Mouse (Mus musculus): Measurements from ENCODE around the gene Gja4.

The Gja4 gene

DNA sequence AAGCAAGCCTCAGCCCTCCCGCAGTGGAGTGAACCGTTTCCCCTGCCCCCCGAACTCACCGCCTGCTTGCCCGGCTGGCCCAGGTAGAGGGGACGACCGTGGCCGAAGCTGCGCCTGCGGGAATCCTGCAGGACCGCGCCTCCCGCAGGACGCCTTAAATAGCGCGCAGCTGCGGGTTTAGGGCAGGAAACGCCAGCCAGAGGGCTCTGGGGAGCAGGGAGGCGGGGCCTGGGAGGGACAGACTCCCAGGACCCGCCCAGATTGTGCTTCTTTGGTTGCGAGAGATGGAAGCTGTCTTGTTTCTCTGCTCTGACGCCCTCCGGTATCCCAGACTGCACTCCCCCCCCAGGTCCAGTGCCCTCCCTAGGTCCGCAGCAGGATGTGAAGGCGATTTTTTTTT lies at the start of gene Gja4:
TSS of gene Gja4 (minus strand) at position 179 of the 400 bp plus-strand sequence.
- peak; percentile 49 for DNase-seq (ENCODE audit: low read depth)

DNA sequence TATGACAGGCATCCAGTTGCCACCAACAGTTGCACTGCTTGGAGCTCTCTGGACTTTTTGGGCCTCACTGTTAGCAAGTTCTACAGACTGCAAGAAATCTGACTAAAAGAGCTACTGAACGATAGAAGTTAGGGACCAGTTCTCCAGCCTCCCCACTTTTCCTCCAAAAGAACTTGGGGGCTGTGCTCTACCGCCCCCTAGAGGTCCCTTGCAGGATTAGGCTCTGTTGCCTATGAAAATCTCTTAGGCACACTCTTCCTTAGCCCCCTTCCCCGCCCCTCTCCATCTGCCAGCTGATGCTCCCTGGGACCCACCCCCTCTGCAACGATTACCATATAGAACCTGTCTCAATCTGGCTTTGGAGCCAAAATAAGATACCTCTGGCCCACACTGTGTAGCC lies 49.5 kb upstream of the Gja4 start:
- peak; percentile 12 for DNase-seq (ENCODE audit: low read depth)

DNA sequence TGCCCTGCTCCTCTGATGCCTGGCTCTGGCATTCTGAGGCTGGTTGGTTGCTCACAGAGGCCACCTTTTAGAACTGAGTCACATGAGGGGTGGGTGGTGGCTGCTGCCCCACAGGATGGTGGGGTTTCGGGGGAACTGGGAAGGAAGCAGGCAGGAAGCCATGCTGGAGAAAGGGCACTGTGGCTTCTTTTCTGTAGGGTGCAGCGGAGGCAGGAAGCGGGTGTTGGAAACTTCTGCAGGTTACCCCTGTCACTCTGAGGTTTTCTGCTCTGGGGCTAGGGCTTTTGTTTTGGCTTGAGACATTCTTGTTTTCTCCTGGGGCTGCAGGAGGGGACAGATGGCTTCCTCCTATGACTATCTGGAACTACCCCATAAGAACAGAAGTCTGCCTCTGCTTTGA lies 48.7 kb upstream of the Gja4 start:
- DNase-seq (ENCODE audit: low read depth), result no peak

DNA sequence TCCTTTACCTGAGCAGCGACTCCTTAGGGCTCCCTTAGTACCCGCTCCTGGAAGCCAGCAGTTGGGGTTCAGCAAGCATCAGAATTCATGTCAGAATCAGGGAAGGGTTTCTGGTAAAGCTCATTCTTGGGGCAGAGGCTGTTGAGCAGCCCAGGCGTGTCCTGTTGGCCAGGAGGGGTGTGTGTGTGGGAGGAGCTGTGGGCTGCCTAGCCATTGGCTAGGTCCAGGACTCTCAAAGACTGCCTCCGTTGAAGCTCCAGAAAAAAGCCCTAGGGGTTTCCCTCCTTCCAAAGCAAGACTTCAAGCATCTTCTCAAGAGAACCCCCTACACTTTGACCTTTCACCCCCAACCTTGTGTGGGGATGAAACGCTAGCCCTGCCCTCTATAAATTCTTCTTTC lies 44.2 kb upstream of the Gja4 start, which contains the start of gene Gjb5:
TSS of gene Gjb5 (minus strand) at position 164 of the 400 bp plus-strand sequence.
- no peak for DNase-seq (ENCODE audit: low read depth)

DNA sequence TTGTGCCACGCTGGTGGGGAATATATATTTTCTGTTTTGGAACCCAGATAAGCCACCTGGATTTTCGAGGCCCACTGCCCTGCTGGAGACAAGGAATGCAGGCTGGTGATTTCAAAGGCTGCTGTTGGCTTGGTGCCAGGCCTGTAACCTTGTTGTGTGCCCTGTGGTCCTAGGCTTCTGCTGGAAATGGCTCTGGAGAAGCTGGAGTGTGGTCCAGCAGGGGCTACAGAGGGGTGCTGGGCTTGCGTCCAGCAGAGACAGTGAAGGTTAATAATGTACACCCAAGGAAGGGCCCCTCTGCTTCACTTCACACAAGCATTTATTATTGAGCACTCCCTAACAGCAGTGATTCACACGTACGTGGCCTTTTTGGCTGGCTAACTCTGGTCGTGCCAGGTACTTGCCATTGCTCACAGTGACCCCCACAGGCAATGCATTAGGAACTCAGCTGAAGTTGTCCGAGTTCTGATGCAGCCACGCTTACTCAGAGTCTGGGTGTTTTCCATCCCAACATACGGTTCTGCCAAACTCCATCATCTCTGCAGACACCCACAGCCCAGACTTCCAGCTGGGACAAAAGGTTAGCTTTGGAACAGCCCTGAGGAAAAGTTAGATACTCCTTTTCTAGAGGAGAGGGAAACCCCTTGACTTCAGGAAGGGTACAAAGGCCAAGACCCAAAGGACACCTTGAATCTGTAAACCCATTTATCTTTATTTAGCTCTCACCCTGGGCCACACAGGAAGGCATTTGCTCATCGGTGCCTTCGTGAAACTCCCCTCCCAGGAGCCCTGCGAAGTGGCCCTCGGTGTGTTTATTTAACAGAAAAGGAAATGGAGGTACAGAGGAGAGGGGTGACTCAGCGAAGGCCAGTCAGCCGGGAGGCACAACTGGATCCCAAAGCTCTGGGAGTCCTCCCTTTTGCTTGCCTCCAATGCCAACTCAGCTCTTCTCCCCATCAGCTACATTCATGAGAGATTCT lies 41.0 kb upstream of the Gja4 start:
- no peak for DNase-seq (ENCODE audit: low read depth)

DNA sequence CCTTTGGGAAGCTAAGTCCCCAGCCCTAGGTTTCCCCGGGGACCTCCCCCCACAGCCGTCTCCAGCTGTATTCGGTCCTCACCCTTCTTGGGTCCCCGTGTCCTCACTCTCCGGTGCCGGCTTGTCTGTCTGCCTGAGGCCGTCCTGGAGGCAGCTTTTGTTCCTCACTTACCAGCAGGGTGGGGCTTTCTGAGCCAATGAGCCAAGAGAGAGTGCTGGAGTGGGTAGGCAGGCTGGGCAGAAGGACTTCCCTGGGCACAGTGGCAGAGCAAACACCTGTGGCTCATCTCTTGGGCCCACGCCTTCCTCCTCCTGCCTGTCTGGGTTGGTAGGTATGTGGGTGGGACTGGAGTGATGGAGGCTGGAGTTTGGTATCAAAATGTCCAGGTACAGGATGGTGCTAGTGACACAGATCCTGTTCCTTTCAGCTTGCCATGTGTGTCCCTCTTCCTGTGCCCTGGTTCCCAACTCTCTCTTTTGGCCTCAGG lies 40.2 kb upstream of the Gja4 start, which contains the start of gene Gjb4:
TSS of gene Gjb4 (minus strand) at position 131 of the 488 bp plus-strand sequence.
- no peak for DNase-seq (ENCODE audit: low read depth)

DNA sequence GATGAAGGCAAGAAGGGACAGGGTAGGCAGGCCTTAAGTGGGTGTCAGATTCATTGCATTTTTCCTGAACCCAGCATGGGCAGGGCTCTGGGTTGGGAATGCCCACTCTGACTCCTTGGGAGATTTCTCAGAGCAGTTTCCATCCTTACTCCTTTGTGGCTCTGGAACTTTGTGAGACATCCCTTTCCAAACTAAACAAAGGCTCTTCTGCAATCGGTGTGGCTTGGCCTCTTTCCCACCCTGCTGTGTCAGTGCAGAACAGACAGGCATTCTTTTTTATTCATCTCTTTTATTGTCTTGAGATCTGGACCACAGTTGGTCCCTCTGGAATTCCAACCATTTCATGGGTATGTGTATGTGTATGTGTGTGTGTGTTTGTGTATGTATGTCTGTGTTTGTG lies 38.8 kb upstream of the Gja4 start:
- DNase-seq (ENCODE audit: low read depth), result no peak

DNA sequence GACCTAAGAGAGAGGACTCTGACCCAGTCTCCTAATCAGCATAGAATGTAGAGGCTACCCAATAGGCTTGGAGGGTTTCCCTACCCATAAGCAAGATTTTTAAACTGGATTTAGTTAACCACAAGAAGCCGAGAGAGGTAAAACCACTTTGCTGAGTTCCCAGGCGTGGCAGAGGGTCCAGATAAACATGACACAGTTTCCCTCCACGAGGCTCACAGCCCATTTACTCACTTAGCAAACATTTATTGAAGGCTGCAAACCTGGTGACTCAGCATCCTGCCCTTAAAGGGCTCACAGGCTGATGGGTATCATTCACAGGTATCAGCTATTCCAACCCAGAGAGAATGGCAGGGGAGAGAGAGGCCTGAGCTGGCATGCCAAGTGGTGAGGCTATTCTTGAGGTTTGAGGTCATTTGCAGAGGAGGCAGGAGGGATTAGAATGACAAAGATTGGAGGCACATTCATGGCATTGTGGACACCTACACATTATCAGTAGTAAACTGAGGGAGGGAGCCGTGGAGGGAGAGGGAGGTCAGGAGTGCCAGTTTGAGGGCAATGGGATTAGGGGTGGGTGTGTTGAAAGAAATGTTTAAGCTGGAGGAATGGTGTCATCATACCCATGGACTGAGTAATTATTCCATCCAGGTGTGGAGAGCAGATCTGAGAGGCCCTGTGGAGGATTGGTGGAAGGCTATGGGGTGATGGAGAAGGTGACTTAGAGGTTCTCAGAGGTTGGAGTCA lies 35.9 kb upstream of the Gja4 start:
- no peak for DNase-seq (ENCODE audit: low read depth)

DNA sequence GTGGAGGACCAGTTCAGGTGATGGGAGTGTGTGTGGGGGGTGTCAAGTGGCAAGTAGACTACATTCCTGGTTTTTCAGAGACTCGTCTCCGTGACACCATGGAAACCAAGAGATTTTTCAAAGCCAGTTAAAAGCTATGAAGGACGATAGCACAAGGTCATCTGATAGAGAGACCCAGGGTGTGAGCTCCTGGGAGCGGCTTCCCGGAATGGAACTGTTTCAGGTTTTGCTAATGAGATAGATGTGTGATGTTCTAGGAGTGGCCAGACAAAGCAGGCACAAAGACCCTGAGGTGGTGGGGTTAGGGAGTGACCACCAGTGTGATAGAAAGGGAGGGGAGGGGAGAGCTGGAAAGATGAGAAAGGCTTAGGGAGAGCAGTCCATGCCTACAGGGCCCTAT lies 31.2 kb upstream of the Gja4 start:
- no peak for DNase-seq (ENCODE audit: low read depth)

DNA sequence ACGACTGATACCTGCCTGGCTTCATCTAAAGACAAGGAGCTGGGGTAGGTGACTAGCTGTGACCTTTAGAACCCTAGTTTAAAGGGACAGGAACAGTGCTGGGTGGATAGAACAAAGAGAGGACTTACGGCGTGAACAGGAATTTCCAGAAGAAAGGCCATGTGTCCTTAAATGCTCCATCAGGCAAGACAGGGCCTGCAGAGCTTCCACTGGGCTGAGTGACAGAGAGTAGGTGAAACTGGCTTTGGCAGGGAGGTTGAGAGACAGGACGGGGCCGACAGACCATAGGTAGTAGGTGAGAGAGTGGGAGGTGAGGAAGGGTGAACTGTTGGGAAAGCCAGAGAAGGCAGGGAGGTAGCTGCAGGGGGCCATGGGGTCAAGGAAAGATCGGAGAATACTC lies 27.5 kb upstream of the Gja4 start:
- DNase-seq (ENCODE audit: low read depth), result no peak

DNA sequence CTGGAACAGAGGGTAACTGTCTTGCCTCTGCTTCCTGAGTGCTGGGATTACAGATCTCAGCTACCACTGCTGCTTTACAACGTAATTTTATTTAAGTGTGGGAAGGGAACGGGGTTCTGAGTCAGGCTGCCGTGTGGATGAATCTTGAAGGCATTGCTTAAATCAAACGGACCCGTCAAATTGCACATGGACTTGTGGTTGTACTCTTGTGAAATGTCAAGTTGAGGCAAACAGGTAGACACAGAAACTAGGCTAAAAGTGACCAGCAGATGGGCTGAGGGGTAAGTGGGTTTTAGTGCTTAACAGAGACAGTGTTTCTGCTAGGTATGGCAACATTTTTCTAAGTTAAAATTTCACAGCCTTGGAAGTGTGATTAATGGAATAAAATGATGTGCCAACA lies 23.8 kb upstream of the Gja4 start:
- no peak for DNase-seq (ENCODE audit: low read depth)

DNA sequence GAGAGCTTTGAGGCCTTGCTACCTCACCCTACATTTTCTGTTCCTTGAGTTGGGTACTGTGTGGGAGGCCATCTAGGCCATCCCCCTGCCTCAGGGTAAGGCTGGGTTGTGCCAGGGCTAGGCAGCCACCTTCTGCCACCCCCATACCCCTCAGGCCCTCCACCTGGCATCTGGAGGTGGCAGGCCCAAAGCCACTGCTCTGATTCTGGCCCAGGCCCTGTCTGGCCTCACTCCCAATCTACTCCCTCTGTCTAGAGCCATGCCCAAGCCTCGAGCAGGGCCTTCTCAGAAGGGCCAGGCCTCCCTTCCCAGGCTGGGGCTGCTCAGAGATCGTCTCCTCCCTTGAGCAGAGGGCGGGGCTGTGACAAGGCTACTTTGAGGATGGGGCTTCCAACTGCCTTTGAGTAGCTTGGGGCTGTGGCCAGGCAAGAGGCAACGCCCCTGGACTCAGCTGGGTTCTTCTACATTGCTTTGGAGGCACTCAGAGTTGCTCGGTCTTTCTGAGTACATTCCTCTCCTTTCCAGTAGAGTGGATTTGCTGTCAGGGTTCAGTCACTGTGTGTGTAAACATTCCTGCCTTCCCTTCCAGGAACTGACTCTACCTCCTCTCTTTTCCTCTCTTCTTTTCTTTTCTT lies 21.1 kb upstream of the Gja4 start:
- no peak for DNase-seq (ENCODE audit: low read depth)

DNA sequence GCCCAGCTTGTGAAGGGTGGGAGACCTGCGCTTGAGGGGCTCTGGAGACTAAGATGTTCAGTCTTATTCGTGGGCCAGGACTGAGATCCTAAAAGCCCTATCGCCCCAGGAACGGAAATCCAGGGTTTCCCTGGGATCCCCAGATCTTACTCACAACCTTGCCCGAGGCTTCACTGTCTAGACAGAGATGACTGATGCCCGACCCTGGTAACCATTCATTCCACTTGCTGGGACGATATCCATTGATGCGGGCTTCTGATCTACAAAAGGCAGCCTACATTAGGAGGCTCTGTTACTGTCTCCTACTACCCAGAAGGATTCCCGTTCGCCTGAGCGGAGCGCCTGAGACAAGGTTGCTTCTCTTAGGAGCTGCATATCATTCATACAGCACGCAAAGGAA lies 17.3 kb upstream of the Gja4 start:
- no peak for DNase-seq (ENCODE audit: low read depth)

DNA sequence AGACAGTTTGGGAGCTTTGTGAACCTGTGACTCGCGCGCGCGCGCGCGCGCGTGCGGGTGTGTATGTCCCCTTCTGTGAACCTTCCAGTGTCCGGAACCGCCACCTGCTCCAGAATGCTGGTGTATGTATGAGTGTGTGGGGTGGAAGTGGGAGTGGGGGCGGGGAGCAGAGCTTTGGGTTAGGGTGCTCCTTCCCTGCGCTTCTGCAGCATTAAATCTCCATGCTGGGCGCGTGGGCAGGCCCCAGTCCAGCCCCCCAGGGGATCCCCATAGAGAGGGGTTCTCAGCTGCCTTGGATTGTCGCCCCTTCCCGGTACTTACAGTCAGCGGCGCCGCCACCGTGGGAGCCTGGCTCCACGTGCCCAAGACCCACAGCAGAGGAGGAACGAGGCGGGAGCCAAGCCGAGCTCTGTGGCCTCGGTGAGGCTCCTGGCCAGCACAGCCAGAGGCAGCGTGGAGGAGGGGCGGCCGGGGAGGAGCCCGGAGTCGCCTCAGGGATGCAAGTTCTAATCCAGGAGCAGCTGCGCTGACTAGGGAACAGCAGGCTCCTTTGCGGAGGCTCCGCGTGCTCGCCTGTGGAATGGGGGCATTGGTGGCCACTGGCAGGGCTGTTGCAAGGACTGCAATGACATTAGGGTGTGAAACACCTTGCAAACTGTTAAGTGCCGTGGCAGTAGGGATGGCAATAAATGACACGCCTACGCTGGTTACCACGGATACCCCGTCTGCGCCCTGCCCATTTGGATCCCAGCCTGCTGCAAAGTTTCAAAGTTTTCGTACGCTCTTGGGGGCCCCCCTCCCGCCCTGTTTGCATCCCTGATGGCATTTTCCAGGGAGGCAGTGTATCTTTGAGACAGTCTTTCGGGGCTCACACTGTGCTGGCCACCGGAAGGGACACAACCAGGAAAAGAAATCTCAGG lies 16.6 kb upstream of the Gja4 start, which contains the start of gene Gjb3:
TSS of gene Gjb3 (minus strand) at position 664 of the 920 bp plus-strand sequence.
- no peak for DNase-seq (ENCODE audit: low read depth)

DNA sequence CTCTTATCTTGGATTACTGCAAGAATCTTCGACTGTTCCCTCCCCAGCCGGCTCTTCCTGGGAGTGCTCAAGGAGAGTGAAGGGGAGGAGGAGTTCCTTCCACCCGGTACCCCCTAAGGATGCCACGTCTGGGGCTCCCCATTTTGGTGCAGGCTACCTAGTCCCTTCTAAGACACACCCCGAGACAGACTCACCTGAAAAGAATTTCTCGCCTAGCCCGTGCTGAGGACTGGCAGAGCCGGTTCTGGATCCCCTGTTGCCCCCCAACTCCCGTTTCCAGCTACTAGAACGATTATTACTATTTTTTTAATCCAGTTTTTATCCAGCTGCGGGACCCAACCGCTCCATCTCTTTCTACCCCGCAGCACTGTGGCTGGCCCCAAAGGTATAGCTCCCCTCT lies 15.9 kb upstream of the Gja4 start:
- no peak for DNase-seq (ENCODE audit: low read depth)

DNA sequence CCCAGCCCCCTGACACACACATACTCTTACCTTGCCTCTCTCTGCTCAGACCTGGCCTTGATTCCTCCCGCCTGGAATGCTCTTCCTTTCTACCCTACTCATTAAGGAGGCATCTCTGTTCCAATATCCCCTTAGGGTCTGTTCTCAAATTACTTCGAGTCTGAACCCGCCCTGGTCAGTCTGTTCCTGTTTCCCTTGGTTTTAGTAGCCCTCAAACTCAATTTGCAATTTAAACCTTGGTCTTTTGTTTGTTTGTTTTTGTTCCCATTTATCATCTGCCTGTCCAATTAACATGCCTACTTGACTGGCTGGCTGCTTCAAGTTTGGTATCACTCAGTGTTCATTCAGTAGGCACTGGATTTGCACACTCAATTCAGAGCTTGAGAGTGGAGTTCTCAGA lies 15.2 kb upstream of the Gja4 start:
- no peak for DNase-seq (ENCODE audit: low read depth)

DNA sequence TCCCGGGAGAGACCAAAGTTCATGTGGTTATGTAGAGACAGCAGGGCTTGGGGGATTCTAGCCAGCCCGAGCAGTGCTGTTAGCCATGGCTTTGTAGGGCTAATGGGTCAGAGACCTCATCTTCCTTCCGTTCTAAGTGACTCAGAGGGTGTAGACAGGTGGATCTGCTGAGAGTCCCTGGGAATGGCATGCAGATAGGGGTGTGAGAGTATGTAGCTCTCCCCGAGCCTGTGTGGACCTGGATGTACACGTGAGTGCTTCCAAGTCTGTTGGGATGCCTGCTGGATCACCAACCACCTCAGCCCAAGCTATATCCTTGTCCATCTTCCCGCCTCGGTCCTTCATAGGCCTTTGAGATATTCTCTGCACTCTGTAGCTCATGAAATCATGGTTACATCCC lies 14.5 kb upstream of the Gja4 start:
- DNase-seq (ENCODE audit: low read depth), result no peak

DNA sequence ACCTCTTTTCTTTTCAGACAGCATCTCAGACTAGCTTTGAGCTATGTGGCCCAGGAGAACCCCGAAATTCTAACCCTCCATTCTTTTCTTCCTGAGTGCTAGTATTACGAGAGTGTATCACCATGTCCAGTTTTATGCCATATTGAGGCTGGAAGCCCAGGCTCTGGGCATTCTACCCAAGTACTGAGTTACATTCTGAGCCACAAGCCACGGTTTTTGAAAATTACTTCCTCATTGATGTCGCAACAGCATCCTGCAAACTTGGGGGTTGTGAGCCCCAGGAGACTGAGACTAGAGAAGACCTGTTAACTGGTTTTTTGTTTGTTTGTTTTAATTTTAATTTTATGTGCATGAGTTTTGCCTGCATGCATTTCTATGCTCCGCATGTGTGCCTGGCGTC lies 13.9 kb upstream of the Gja4 start:
- no peak for DNase-seq (ENCODE audit: low read depth)

DNA sequence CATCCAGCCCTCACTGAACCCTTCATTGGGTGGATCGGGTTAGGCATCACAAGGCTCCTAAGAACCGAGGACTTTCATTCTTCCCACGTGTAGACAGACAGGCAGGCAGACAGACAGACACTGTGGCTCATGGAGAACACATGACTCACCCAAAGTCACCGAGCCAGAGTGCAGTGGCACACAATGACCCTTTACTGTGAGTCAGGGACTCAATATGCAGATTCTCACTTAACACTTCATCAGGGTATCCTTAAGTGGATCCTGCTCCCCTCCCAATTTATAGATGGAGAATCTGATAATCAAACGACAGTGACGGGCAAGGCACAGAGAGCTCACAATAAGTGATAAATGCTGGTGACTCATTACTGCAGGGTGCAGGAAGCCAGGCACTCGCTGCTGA lies 13.4 kb upstream of the Gja4 start:
- no peak for DNase-seq (ENCODE audit: low read depth)

DNA sequence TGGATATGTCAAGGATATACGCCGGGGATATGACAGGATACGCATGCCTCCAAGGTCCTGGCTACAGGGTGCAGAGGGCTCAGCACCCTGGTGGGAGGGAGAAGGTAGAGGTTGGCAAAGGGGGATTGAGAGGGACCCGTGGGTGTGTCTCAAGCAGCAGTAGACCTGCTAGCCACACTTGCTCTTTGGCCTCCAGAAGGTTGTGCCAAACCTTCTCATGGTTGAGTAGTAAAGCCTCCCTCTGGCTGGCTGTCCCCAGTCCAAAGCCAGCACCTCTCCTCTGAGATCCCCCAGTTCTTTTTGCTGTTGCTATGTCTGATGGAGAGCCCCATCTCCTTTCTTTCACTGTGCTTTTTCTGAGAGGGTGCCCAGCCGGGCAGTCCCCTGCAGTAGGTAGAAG lies 11.4 kb upstream of the Gja4 start:
- DNase-seq (ENCODE audit: low read depth), result no peak

DNA sequence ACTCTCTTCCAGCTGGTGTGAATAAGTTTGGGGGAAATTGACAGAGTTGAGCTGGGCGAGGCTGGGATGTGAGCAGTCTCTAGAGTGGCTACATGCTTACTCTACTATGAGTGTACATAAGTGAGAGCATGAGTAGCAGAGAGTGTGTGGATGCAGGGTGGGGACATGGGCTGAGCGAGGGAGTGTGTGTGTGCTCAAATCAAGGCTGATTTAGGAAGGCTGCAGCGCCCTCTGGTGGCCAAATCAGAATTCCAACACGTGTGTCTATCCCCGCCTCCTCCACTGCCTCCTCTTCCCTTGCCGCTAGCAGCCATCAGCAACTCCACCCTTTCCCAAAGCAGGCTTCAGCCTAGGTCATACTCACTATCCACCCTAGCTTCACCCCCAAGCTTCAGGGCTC lies 10.9 kb upstream of the Gja4 start:
- DNase-seq (ENCODE audit: low read depth), result peak; percentile 73

All from induced T-regulatory cell, adult 2 months (primary cell).